Mouse (Mus musculus): ENCODE data around the gene Rad51ap1.

Rad51ap1 gene

GRCm38 (mm10) chr6:126939487-126940171, at the start of gene Rad51ap1, which contains the start of gene D6Wsu163e:
Rad51ap1 (minus strand) TSS chr6:126939587.
D6Wsu163e (plus strand) TSS chr6:126939962.
- peak; percentile 95 for DNase-seq

DNA sequence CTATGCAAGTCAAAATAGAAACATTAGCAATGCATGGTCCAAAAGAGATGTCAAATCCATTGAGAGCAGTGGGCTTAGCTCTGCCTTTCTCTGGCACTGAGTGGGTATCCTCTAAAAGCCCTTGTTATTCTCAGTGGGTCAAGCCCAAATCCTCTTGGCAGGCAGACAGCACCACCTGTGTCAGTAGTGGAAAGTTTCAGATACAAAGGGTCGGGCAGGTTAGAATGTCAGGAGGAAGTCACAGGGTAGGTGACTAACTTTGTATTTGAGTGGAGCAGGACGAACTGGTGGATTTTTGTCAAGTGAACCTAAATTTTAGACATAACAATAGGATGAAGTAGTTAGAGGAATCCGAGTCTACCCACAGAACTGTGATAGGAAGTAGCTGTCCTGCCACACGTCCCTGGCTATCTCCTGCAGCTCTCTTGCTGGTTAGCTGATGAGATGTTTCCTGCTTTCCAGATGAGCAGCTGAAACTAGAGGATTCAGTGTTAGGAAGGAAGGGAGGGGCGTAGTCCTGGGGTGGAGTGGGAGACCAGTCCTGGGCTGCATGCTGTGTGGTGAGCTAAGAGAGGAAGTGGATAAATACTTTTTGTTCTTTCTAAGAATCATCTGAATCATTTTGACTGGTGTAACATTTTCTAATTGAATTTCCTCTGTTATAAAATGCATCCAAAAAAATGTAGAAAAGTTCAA, 42.3 kb upstream of the Rad51ap1 start:
- DNase-seq, result no peak

DNA sequence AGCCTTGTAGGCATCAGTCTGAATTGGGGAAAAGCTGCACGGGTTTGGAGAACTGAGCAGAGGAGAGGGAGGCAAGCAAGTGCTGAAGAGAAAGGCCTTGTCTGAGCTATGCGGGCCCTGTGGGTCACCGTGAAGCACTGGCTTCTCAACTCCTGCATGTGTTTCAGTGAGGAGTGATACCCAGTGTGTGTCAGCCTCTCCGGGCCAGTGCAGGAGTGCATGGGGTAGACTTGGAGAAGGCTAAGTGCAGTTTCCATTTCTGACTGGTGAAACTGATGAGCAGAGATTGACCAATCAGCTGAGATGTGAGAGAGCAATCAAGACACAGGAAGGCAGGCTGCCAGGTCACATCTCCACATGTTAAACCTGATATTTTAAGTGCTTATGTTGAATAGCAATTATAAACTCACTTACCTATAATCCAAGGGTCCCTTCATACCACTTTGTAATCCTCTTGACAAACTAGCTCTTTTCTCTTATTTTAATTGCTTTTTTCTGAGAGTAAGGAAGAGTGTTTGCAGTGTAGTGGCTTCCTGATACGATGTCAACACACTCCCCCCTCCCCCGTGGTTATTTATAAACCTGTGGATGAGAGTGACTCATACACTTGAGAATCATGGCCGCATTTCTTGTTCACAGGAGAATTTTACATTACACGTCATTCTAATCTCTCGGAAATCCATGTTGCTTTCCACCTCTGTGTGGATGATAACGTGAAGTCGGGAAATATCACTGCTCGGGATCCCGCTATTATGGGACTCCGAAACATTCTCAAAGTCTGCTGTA, 27.0 kb upstream of the Rad51ap1 start:
- no peak for DNase-seq

DNA sequence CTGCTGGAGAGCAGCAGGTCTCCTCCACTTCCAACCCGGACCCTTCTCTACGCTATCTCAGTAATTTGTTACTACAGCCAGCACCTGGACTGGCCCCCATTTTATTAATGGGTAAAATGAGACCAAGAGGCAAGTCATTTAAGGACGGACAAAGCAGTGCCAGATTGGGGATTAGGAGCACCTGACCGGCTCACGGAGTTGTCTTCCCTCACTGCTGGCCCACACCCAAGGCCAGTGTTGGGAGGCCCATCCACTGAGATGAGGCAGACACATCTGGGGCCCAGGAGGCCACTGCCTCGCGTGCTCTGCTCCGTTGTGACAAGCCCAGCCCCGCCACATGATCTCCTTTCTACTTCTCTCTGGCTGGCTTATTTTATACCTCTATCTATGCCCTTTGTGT, 24.0 kb upstream of the Rad51ap1 start:
- DNase-seq, result no peak

DNA sequence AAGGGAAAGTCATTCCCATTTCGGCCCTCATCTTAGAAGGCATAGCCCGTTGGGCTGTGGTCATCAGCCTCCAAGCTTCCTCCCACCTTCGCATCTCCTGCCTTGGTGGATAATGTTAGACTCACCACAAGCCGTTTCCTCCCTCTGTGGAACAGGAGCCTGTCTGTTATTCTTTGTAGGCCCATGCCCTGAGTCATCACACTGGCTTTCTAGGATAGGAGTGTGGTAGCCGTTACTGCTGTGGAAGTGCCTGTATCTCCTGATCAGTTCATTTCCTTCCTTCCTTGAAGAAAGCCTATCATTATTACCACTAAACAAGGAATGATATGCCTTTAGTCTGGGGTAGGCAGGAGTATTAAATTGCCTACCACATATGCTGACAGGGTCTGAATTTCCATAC, 23.3 kb upstream of the Rad51ap1 start:
- DNase-seq, result no peak

- DNase-seq, result no peak
Measured at GRCm38 (mm10) chr6:126961371-126962018, 22.1 kb upstream of the Rad51ap1 start.

- peak; percentile 48 for DNase-seq
Measured at GRCm38 (mm10) chr6:126955734-126956133, 16.3 kb upstream of the Rad51ap1 start.

DNA sequence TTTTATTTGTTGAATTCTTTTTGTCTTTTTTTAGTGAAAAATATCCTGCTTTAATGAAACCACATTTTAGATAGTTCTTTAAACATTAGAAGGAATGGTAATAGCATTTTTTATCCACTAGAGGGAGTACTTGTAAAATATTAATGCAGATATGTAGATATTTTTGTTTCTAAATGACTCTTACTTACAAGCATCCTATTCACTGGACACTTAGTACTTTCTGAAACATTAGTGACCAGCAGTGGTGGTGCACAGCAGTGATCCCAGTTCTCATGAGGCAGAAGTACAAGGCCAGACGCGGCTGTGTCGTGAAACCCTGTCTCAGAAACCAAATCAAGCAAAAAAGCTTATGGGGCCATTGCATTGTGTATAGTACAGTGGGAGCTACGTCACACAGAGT, 8.9 kb upstream of the Rad51ap1 start:
- no peak for DNase-seq

- DNase-seq, result no peak
Measured at GRCm38 (mm10) chr6:126940451-126940850, 1.1 kb upstream of the Rad51ap1 start.

GRCm38 (mm10) chr6:126938853-126939486, 417 bp downstream of the Rad51ap1 start:
- DNase-seq, result no peak

GRCm38 (mm10) chr6:126938047-126938446, 1.3 kb downstream of the Rad51ap1 start:
- DNase-seq, result no peak

DNA sequence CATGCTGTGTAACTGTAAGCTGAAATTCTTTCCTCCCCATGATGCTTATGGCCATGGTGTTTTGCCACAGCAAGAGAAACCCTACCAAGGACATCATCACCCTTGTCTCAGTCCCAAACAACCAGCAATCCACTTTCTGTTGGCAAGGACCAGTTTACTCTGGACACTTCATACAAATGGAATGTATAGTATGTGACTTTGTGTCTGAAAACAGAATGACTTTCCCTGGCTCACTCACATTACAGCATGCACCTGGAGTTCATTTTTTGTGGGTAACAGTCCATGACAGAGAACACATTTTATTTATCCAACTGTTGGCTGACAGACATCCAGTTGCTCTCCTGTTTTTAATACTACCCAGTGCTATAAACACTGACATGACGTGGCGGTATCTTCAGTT, 6.5 kb downstream of the Rad51ap1 start:
- DNase-seq, result no peak

DNA sequence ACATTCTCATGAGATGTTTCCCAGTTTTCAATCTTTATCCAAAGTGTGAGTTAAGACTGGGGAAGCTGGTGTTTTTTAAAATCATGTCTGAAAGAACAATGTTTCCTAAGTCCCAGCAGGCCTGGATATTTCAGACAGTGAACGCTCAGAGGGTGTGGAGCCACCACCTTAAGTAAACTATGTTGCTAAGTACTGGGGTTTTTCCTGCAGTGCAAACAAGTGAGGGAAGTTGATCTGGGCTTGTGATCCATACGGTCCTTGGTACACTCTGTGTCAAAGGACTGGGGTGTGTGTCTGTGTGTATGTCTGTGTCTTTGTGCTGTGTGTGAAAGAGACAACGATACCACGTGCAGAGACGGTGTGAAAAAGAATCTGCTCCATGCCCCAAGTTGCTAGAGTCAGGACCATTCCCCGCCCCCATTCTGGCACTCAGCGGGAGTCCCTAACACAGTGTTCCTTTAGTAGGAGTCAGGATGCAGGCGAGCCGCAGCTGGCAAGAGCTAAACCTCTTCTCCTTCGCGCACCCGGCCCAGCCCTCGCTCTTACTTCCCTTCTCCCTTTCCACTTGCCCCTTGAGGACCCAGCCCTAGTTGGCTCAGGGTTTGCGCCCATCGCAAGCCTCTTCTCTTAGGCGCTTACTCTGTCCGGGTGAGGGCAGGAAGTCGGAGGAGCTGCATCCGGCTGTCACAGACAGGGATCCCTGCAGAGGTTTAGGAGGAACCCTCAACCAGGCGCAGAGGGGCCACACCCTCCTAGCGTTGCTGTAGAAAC, 18.1 kb downstream of the Rad51ap1 start, which contains the start of gene Dyrk4:
TSS of gene Dyrk4 (minus strand) at position 729 of the 771 bp plus-strand sequence.
- no peak for DNase-seq

DNA sequence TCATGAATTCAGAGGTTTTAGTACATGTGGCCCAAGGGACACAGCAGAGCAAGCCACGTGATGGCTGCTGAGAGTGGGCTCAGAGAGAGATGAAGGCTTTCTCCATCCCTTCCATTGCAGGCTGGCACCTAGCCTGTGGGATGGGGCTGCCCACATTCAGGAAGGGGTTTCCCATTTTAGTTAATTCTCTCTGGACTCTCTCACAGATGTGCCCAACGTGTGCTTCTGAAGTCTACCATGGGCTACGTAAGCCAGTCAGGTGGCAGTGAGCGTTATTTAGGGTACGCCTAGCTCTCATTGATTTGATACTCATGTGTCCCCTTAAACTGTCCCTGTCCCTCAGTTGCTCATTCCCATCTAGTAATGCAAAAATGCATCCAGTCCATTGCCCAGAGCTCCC, 24.5 kb downstream of the Rad51ap1 start:
- DNase-seq, result no peak

- no peak for DNase-seq
Measured at GRCm38 (mm10) chr6:126910727-126911126, 28.7 kb downstream of the Rad51ap1 start.

DNA sequence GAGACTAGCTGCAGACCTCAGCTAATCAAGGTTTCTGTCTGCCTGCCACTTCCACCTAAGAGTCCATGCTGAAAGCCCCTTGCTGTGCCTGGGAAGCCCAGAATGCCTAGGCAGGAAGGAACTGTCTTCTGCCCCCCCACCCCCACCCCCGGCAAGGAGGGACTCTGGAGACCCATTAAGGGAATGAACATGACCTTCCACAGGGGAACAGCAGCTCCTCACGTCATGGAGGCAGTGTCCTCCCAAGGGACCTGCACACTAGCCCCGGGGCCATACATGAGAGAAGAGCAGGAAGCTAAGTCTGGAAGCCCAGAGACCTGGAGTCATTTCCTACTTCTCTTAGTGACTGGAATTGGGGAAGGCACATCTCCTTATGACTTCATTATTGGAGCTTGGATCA, 31.5 kb downstream of the Rad51ap1 start:
- DNase-seq, result no peak

DNA sequence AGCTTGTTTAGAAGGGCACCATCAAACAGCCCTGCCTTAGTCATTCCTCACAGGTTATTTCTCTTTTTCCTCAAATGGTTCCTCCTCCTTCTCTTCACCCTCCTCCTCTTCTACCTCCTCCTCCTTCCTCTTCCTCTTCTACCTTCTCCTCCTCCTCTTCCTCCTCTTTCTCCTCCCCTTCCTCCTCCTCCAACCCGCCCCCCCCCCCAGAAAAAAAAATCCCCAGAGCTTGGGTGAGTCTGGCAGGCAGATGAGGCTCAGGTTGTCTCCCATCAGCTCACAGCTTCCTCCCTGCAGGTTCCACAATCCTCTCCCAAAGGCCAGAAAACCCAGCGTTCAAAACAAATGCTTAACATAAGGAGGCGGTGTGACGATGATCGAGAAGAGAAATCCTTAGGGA, 32.0 kb downstream of the Rad51ap1 start:
- no peak for DNase-seq

DNA sequence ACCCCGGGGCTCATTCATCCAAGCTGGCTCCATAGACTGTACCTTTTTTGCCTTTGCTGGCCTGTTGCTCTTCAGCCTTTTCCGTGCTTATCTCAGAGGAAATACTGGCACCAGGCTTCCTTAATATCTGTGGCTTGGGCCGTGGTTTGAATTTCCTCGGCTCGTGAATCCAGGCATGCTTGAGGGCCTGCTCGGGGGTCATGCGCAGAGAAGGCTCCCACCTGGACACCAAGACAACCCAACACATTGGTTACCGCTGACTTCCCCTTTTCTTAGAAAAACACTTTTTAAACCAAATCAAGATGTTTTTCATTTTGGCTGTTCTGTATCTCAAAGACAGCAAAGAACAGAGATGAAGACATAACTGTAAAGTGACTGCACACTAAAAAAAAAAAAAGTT, 62.3 kb downstream of the Rad51ap1 start:
- DNase-seq, result no peak

Data from cerebellum, adult 11-12 months (tissue).